Mouse (Mus musculus) heart, adult 18-20 months (tissue): Measurements from ENCODE around the gene Mapkap1. TPM values are rescaled to one million over a fixed set of nuclear protein-coding genes. Genes with fewer than 3 reads are reported as not detected.
A peak's percentile ranks its signal among the peaks of the same experiment; 100 is the strongest.

Experiments
- DNase-seq, 2 experiments: peaks; one replicate each; pipeline ENCODE4 v3.0.0; 2021 to 2022; ENCODE audit warnings: mixed read lengths in 1 of 2
- total RNA-seq, 2 experiments: library from RNA; stranded (reverse); gene quantifications; 2 replicates each; pipeline ENCODE4 v1.2.3; 2021

The Mapkap1 gene
- total RNA-seq, 2 experiments from 2014 or later = 71.8 to 74.5 TPM

- DNase-seq = no peak
Observed at GRCm38 (mm10) chr2:34632051-34632450, 225.5 kb downstream of the Mapkap1 start.

- DNase-seq = no peak
Observed at GRCm38 (mm10) chr2:34635249-34636165, 228.9 kb downstream of the Mapkap1 start.

DNA sequence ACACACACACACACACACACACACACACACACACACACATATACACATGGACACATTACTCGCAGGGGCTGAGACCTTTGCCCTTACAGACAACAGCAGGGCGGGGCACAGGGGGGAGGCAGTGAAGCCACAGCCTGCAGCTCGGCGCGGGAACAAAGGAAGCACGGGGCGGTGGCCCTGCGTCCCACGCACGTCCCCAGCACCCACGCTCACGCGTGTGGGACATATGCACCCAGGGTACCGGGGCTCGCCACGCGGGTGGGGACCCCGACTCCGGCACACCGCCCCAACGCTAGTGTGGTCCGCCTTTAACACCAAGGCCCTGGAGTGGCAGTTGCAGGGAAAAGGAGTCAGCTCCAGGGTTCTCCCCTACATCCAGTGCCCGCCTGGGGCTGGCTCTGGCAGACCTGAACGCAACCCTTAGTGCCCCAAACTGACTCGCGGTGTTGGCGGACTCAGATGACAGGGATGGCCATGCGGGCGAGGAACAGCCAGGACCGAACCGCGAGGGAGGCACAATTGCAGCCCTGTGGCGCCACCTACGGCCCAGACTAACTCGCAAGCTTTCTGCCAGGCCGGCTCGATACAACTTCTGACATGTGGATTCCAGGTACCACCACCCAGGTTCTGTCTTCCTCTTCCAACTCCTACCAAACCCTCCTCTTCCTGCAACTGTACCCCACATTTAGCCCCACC is 232.5 kb downstream of the Mapkap1 start:
- peak; percentile 82 to 93 for DNase-seq

DNA sequence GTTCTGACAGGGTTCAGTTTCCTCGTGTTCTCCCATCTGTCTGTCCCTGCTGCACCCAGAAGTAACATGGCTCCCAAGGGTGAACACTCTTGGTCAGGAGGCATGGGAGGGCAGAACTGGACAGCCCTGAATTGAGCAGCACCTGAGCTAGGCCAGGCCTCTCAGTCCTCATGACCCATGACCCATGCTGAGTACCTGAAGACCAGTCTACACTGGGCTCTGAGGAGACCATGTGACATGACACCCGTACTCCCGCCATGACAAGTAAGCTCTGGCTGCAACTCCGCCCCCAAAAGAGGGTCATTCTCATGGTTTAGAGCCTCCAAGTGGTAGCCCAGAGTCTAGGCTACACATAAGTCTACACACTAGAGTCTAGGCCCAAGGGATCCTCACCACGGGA is 233.2 kb downstream of the Mapkap1 start:
- no peak for DNase-seq

- DNase-seq = peak in 1 of 2 experiments; percentile 26
Observed at GRCm38 (mm10) chr2:34642351-34642750, 235.8 kb downstream of the Mapkap1 start.

- no peak for DNase-seq
Observed at GRCm38 (mm10) chr2:34644571-34645526, 238.3 kb downstream of the Mapkap1 start.

GRCm38 (mm10) chr2:34645851-34646540 is 239.4 kb downstream of the Mapkap1 start:
- peak; percentile 58 to 71 for DNase-seq

DNA sequence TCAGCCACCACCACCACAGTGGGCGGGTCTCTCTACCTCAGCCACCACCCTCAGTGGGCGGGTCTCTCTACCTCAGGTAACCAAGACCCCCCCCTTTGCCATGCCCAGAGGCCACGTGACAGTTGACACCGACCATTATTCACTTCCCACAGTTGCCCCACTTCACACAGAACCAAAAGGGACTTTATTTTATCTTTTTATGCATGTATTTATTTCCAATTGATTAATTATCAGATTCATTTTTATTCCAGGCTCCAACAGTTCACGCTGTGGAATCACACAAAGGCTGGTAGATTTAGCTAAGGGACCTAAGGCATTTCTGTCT is 239.9 kb downstream of the Mapkap1 start:
- DNase-seq = no peak

DNA sequence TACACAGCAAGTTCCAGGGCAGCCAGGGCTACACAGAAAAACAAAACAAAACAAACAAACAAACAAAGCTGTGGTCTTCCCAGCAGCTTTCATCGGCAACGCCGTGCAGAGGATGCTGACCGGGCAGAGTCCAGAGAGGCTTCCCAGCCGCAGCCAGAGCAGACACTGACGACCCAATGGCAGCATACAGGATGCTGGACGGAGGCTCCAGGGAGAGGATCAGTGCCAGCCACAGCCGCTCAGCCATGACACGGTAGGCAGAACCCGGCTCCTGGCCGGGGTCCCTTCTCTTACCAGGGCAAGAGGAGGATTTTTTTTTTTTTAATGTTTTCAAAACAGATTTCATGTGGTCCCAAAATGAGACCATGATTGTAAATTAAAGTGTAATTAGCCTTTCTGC is 240.8 kb downstream of the Mapkap1 start:
- DNase-seq = no peak

GRCm38 (mm10) chr2:34667820-34668219 is 261.2 kb downstream of the Mapkap1 start:
- DNase-seq = no peak

GRCm38 (mm10) chr2:34668440-34669191 is 262.0 kb downstream of the Mapkap1 start:
- no peak for DNase-seq

- DNase-seq = peak; percentile 15 to 23
Observed at GRCm38 (mm10) chr2:34669203-34669746, 262.7 kb downstream of the Mapkap1 start.

DNA sequence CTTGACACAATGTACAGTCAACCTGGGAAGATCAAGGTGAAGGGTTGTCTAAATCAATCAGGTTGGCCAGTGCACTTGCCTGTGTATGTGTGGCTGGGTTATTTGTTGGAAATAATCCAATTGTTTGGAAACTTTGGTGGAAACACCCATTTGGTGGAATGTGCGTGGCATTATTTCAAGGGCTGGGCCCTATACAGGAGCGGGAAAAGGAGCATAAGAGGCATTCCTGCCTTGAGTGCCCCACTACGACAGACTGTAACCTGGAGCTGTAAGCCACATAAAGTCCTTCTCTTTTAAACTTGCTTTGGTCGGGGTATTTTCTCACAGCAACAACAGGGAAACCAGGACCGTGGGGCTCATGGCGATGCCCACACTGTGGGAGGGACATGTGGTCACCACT is 263.9 kb downstream of the Mapkap1 start:
- DNase-seq = no peak

DNA sequence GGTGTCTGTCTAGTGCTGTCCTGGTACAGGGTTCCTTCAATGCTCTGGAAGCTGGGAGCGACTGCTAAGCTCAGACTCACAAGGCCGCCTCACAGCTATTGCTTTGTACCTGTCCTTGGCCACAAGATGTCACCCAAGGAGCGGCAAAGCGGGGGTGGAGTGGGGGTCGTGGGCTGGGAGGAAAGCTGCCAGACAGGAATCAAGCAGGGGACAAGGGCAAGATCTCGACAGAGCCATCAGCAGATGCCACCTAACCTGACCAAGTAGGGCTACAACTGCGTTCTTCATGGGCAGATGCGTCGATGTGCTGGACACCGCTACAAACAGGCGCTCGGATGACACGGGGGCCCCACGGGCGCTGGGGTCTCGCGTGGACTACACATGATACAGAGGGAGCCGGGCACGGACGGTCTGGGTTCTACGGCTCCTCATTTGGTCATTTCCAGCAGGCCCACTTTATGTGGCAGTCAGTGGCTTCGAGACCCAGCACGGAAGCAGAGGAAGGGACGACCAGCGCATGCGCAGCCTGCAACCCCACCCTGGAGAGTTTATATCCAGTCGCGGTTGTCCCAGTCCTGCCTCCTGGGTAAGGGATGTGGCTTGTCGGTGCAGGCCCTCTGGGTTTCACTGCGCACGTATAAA is 264.9 kb downstream of the Mapkap1 start:
- DNase-seq = peak; percentile 58

GRCm38 (mm10) chr2:34673846-34674245 is 267.3 kb downstream of the Mapkap1 start:
- no peak for DNase-seq

Other genes starting within 250 kb of the Mapkap1 start
- gene Pbx3, start 33.6 kb upstream of the Mapkap1 start, total RNA-seq = 10 to 100 TPM in 1 of 2 experiments, 1 to 10 TPM in 1; 8.2 to 11.0 TPM